Mouse (Mus musculus) forebrain, embryonic 16.5 days (tissue): ENCODE results near the gene Ap2a2. TPM values are rescaled to one million over a fixed set of nuclear protein-coding genes. Genes with fewer than 3 reads are reported as not detected.

Source experiments
- ATAC-seq: fragments of 200-750 bp; cut with Nextera tagmentation; 2 replicates; pipeline ENCODE4 v1.8.0; 2017; ENCODE audit warnings: mild to moderate bottlenecking, moderate library complexity
- H3K27ac ChIP-seq: fragments of 300-500 bp; sonication (generic); 2 replicates; pipeline ENCODE4 v1.5.1; 2014; ENCODE audit warnings: low read length, control low read depth
- H3K27me3 ChIP-seq: fragments of 300-500 bp; sonication (generic); replicated peaks from 2 replicates; pipeline ENCODE4 v1.6.1; 2014; ENCODE audit warnings: low read length; ENCODE audit not compliant: control insufficient read depth, insufficient read depth
- H3K36me3 ChIP-seq: fragments of 300-500 bp; sonication (generic); 2 replicates; pipeline ENCODE4 v1.6.1; 2014; ENCODE audit not compliant: control insufficient read depth, insufficient read depth
- H3K4me1 ChIP-seq: fragments of 300-500 bp; sonication (generic); replicated peaks from 2 replicates; pipeline ENCODE4 v1.6.1; 2014; ENCODE audit warnings: low read length; ENCODE audit not compliant: control insufficient read depth, insufficient read depth
- H3K4me2 ChIP-seq: fragments of 300-500 bp; sonication (generic); 2 replicates; pipeline ENCODE4 v1.6.1; 2014; ENCODE audit warnings: mild to moderate bottlenecking, low read length, control low read depth
- H3K4me3 ChIP-seq: fragments of 300-500 bp; sonication (generic); replicated peaks from 2 replicates; pipeline ENCODE4 v1.5.1; 2014; ENCODE audit warnings: mild to moderate bottlenecking, low read length, control low read depth
- H3K9ac ChIP-seq: fragments of 300-500 bp; sonication (generic); replicated peaks from 2 replicates; pipeline ENCODE4 v1.6.1; 2014; ENCODE audit warnings: low read depth, low read length, control low read depth
- H3K9me3 ChIP-seq: fragments of 300-500 bp; sonication (generic); 2 replicates; pipeline ENCODE4 v1.6.1; 2016; ENCODE audit warnings: low read length; ENCODE audit not compliant: control insufficient read depth
- WGBS: fragments of 180-500 bp; shearing (Covaris S2); extraction: QIAGEN DNeasy Blood & Tissue Kit; methylation state at CpG from one replicate; pipeline ENCODE4 v1.1.7; 2014; 5-methylcytosine and 5-hydroxymethylcytosine counted together
- polyA plus RNA-seq: library from polyadenylated mRNA; unstranded; fragments of >200 nt; fragmentation: Nextera tagmentation; extraction: Ambion mirVana; gene quantifications from 2 replicates; pipeline ENCODE4 v1.2.1, GENCODE M21; 2015

Ap2a2 gene
- polyA plus RNA-seq, 1 experiment from 2014 or later = 123 TPM

GRCm38 (mm10) chr7:141569916-141570315 lies 7.9 kb downstream of the Ap2a2 start:
- ATAC-seq = no peak
- no peak overlapping the region for H3K4me2 ChIP-seq
- WGBS = 93% methylated on average over 3 of the region's 3 CpGs

GRCm38 (mm10) chr7:141570625-141571295 lies 8.8 kb downstream of the Ap2a2 start:
- Histone ChIP-seq H3K9ac (no peak overlapping the region), H3K4me1 (peaks cover 11% of the 10 kb centered on the region), H3K4me3 (no peak overlapping the region), H3K27me3 (no peaks in the 10 kb centered on the region), H3K9me3 (no peaks in the 10 kb centered on the region), H3K27ac (no peak overlapping the region), H3K36me3 (no peaks in the 10 kb centered on the region), H3K4me2 (no peak overlapping the region)
- no peak for ATAC-seq
- 51% methylated on average over 4 of the region's 4 CpGs for WGBS

More at GRCm38 (mm10) chr7:141569916-141570315, 7.9 kb downstream of the Ap2a2 start:
- no peaks in the 10 kb centered on the region for H3K9me3 ChIP-seq
- H3K27ac ChIP-seq = no peak overlapping the region
- no peak overlapping the region for H3K4me3 ChIP-seq
- peaks cover 11% of the 10 kb centered on the region for H3K4me1 ChIP-seq
- H3K27me3 ChIP-seq = no peaks in the 10 kb centered on the region
- no peaks in the 10 kb centered on the region for H3K36me3 ChIP-seq
- no peak overlapping the region for H3K9ac ChIP-seq

- Histone ChIP-seq H3K4me3 (no peak overlapping the region), H3K36me3 (no peaks in the 10 kb centered on the region), H3K9me3 (no peaks in the 10 kb centered on the region), H3K4me1 (no peaks in the 10 kb centered on the region; the same call in 1 of the 2 replicates), H3K27me3 (no peaks in the 10 kb centered on the region), H3K4me2 (no peak overlapping the region), H3K9ac (no peak overlapping the region), H3K27ac (no peak overlapping the region)
- ATAC-seq = no peak
- WGBS = 85% methylated on average over 3 of the region's 3 CpGs
Measured at GRCm38 (mm10) chr7:141574041-141574440, 12.1 kb downstream of the Ap2a2 start.

GRCm38 (mm10) chr7:141575481-141575880 lies 13.5 kb downstream of the Ap2a2 start:
- Histone ChIP-seq H3K9ac (no peak overlapping the region), H3K4me1 (no peaks in the 10 kb centered on the region), H3K4me3 (no peak overlapping the region), H3K4me2 (no peak overlapping the region), H3K27ac (no peak overlapping the region), H3K27me3 (no peaks in the 10 kb centered on the region), H3K9me3 (no peaks in the 10 kb centered on the region), H3K36me3 (no peaks in the 10 kb centered on the region)
- WGBS = 91% methylated on average over 3 of the region's 3 CpGs
- ATAC-seq = no peak

GRCm38 (mm10) chr7:141577801-141578200 lies 15.8 kb downstream of the Ap2a2 start:
- H3K27me3 ChIP-seq = no peaks in the 10 kb centered on the region
- no peak overlapping the region for H3K4me2 ChIP-seq
- H3K9me3 ChIP-seq = no peaks in the 10 kb centered on the region
- no peak overlapping the region for H3K4me3 ChIP-seq
- no peaks in the 10 kb centered on the region for H3K36me3 ChIP-seq
- H3K9ac ChIP-seq = no peak overlapping the region
- H3K27ac ChIP-seq = no peak overlapping the region
- H3K4me1 ChIP-seq = no peaks in the 10 kb centered on the region
- no peak for ATAC-seq
- 88% methylated on average over 3 of the region's 3 CpGs for WGBS

GRCm38 (mm10) chr7:141578511-141578910 lies 16.5 kb downstream of the Ap2a2 start:
- ATAC-seq = no peak
- no peak overlapping the region for H3K4me2 ChIP-seq
- no peak overlapping the region for H3K9ac ChIP-seq
- H3K27me3 ChIP-seq = no peaks in the 10 kb centered on the region
- no peak overlapping the region for H3K27ac ChIP-seq
- WGBS = 97% methylated on average over 1 of the region's 1 CpGs
- no peaks in the 10 kb centered on the region for H3K36me3 ChIP-seq
- no peaks in the 10 kb centered on the region for H3K9me3 ChIP-seq
- no peaks in the 10 kb centered on the region for H3K4me1 ChIP-seq
- H3K4me3 ChIP-seq = no peak overlapping the region

- Histone ChIP-seq H3K4me1 (no peaks in the 10 kb centered on the region), H3K27ac (no peak overlapping the region), H3K27me3 (no peaks in the 10 kb centered on the region), H3K36me3 (no peaks in the 10 kb centered on the region), H3K4me2 (no peak overlapping the region), H3K4me3 (no peak overlapping the region), H3K9me3 (no peaks in the 10 kb centered on the region), H3K9ac (no peak overlapping the region)
- WGBS = 94% methylated on average over 2 of the region's 2 CpGs
- no peak for ATAC-seq
Measured at GRCm38 (mm10) chr7:141578943-141579342, 17.0 kb downstream of the Ap2a2 start.

GRCm38 (mm10) chr7:141581323-141581722 lies 19.4 kb downstream of the Ap2a2 start:
- Histone ChIP-seq H3K27me3 (no peaks in the 10 kb centered on the region), H3K9me3 (no peaks in the 10 kb centered on the region), H3K4me1 (no peaks in the 10 kb centered on the region), H3K27ac (no peak overlapping the region), H3K36me3 (no peaks in the 10 kb centered on the region), H3K4me2 (no peak overlapping the region), H3K9ac (no peak overlapping the region), H3K4me3 (no peak overlapping the region)
- ATAC-seq = no peak
- 86% methylated on average over 7 of the region's 7 CpGs for WGBS

GRCm38 (mm10) chr7:141584048-141584841 lies 22.3 kb downstream of the Ap2a2 start:
- ATAC-seq = no peak
- no peak overlapping the region for H3K4me3 ChIP-seq
- H3K4me2 ChIP-seq = no peak overlapping the region
- H3K27ac ChIP-seq = no peak overlapping the region
- 92% methylated on average over 4 of the region's 5 CpGs for WGBS
- no peaks in the 10 kb centered on the region for H3K9me3 ChIP-seq
- H3K9ac ChIP-seq = no peak overlapping the region
- no peaks in the 10 kb centered on the region for H3K4me1 ChIP-seq
- H3K36me3 ChIP-seq = no peaks in the 10 kb centered on the region
- H3K27me3 ChIP-seq = no peaks in the 10 kb centered on the region
